Mouse (Mus musculus) erythroblast, adult 5-6 weeks (primary cell): Measurements from ENCODE around the gene Vps36. TPM values are rescaled to one million over a fixed set of nuclear protein-coding genes. Genes with fewer than 3 reads are reported as not detected.

Experiments used
- ATAC-seq: replicated peaks from 2 replicates; pipeline ENCODE4 v1.8.0; 2016; ENCODE audit warnings: moderate number of reproducible peaks, mild to moderate bottlenecking, moderate TSS enrichment, inconsistent platforms; ENCODE audit not compliant: poor library complexity, low FRiP score, severe bottlenecking
- total RNA-seq, 2 experiments: library from RNA; stranded (forward) in 1 of 2; stranded (reverse) in 1 of 2; fragments of 150-400 nt in 1 of 2; fragments of 200-764, 138-1000 nt in 1 of 2; gene quantifications; 2 replicates each; pipeline versions ENCODE4 v1.2.3 to v1.2.4; 2015 to 2017; ENCODE audit warnings: low replicate concordance in 2 of 2

The Vps36 gene
- total RNA-seq, 2 experiments from 2014 or later, result 11.8 to 12.3 TPM

GRCm38 (mm10) chr8:22207535-22207934 lies 14.9 kb downstream of the Vps36 start:
- no peak for ATAC-seq

GRCm38 (mm10) chr8:22209012-22209411 lies 16.4 kb downstream of the Vps36 start:
- no peak for ATAC-seq

DNA sequence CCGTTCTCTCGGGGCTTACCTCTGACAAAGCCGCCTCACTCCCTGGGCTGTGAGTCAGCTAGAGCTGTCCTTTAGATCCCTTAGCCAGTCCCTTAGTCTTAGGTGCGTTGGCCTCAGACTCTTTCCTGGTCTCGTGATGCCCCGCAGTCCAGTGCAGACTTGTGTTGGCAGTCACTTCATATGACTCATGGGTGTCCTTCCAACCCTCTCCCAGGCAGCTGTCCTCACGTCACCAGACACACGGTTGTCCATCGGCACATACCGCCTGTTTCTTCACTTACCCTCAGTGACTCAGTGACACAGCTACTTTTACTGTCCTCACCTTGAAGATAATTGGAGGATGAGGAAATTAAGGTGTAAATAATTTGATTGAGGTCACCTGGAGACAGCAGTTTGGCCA lies 22.2 kb downstream of the Vps36 start:
- ATAC-seq, result no peak

- ATAC-seq, result no peak
These were observed 33.8 kb downstream of the Vps36 start for GRCm38 (mm10) chr8:22226361-22226760.

GRCm38 (mm10) chr8:22227061-22227877 lies 34.7 kb downstream of the Vps36 start, which contains the start of gene Thsd1:
Gene Thsd1, plus strand, starts transcription at chr8:22227313.
- no peak for ATAC-seq

- no peak for ATAC-seq
These were observed 36.0 kb downstream of the Vps36 start for GRCm38 (mm10) chr8:22228621-22229020.

DNA sequence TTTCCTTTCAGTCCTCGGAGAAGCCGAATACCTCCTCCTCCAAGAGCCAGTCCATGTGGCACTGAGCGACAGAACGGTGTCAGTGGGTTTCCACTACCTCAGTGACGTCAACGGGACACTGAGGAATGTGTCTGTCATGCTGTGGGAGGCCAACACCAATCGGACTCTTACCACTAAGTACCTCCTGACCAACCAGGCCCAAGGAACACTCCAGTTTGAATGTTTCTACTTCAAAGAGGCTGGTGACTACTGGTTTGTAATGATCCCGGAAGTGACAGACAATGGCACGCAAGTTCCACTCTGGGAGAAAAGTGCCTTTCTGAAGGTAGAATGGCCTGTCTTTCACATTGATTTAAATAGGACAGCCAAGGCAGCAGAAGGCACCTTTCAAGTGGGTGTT lies 50.4 kb downstream of the Vps36 start:
- no peak for ATAC-seq

DNA sequence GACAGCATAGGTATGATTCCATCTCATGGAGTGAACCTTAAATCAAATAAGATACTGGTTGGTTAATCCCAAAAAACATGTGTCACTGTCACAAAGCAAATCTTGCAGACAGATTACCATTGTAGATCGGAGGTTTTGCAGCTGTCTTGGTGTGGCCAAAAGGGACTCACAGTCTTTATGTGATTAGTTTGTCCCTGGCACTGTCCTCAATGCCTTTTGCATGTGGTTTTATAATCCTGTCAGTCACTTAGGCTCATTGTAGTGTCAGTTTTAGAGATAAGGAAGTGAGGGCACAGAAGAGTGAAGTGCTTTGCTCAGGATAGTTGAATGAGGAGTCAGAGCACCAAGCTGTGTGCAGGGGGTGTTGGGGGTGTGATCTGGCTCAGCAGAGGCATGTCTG lies 53.1 kb downstream of the Vps36 start:
- ATAC-seq, result no peak

DNA sequence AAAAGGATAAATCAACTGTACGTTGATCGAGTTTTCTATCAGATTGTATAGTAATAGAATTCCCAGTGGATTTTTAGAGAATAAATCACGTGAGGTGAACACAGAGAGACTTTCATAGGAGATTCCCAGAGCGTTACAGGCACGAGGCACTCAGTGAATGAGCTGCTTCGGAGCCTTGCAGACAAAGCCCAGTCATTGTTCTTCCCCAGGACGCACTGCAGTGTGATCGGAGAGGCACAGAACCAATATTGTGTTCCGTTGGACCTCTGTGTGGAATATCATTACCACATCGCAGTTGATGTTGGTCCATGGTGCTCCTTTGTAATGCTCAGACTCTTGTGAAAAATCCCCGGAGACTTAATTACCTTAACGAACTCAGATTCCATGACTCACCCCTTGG lies 55.3 kb downstream of the Vps36 start:
- no peak for ATAC-seq

DNA sequence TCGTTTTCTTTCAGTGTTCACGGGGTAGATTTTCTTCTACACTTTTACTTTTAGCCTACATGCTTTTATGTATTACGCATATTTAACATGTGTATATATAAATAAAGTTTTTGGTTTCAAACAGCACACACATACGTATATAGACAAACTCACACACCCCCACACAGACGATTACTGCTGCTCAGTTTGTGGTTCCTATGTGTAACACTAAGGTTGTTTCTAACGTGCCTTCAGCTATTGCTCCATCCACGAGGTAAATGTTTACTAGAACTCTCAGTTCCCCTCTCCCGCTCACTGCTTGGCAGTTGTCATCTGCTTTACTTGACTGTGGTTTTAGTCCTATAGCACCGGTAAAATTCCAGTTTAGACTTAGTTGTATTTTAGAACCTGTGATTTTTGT lies 56.5 kb downstream of the Vps36 start:
- ATAC-seq, result no peak

DNA sequence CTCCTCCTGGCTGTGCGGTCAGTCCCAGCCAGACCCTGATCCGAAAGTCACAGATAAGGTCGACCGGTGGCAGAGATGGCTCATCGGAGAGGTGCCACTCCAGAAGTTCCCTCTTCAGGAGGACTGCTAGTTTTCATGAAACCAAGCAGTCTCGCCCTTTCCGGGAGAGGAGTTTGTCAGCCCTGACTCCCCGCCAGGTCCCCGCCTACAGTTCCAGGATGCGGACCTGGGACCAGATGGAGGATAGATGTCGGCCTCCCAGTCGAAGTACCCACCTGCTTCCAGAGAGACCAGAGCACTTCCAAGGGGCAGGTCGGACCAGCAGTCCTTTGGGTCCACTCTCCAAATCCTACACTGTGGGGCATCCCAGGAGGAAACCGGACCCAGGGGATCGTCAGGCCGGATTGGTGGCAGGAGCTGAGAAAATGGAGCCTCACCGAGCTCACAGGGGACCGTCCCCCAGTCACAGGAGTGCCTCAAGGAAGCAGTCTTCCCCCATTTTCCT lies 66.4 kb downstream of the Vps36 start:
- ATAC-seq, result no peak

- no peak for ATAC-seq
These were observed 66.9 kb downstream of the Vps36 start for GRCm38 (mm10) chr8:22259531-22259930.

DNA sequence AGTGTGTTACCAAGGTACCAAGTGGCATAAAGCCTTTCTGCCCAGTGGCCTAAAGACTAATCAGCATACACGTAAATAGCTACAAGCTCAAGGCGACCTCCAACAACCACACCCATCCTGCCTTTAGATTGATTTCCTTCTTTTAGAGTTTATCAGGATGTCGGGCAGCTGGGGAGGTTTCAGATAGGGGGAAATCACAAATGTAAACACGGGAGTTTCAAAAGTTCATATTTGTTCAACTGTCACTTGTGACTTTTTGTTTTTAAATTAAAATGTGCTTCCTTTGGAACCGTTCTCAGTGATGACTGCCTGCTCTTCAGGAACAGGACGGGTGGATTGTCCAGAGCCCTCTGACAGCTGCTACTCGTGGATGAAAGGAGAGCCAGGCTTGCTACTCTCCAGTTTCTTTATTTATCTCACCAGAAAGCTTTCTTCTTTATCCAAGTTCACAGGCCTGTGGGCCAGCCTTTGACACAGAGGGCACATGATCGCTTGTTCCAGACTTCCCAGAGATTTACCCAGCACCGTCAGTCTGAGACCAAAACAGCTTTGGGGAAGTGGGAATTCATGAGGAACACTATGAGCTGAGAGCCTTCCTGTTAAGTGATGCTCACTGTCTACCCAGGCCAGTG lies 67.6 kb downstream of the Vps36 start:
- no peak for ATAC-seq

DNA sequence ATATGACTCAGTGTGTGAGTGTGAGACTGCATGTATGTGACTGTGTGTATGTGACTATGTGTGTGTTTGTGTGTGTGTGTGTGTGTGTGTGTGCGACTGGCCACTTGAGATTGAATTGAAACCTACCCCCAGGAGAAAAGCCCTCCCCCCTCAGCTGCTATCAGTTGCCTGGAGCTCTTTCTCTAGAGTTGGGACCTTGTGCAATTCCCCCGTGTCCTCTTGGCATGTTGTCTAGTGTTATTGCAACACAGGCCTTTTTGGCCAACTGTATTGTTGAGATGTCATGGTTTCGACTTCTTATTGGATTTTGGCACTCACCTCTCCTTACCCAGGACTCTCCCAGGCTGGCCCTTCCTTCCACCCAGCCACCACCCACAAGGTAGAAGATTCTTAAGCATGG lies 69.7 kb downstream of the Vps36 start:
- ATAC-seq, result no peak

GRCm38 (mm10) chr8:22264292-22264691 lies 71.7 kb downstream of the Vps36 start:
- ATAC-seq, result no peak

- ATAC-seq, result no peak
These were observed 72.2 kb downstream of the Vps36 start for GRCm38 (mm10) chr8:22264787-22265186.

GRCm38 (mm10) chr8:22265194-22265593 lies 72.6 kb downstream of the Vps36 start:
- ATAC-seq, result no peak

DNA sequence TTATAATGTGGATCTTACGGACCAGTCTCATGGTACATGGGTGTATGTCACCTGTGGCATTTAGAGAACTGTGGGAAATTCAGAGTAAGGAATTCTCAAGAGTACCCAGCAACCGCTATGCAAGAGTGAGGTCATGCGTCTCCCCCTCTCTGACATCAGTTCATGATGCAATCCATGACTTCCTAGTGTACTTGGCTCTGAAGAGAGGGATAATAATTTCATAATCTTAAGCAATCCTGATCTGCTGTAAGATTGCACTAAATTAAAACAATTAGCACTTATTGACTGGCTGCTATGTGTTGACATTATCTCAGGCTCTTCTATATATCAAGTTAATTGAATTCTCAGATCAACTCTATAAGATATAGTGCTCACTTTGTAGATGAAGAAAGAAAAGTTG lies 74.2 kb downstream of the Vps36 start:
- ATAC-seq, result no peak
